Mouse (Mus musculus) gastrocnemius, adult 2 months (tissue): ENCODE measurements around the gene Oaf. TPM values are rescaled to one million over a fixed set of nuclear protein-coding genes. Genes with fewer than 3 reads are reported as not detected.
A peak's percentile ranks its signal among the peaks of the same experiment; 100 is the strongest.

Experiments
- DNase-seq: peaks from one replicate; pipeline ENCODE4 v3.0.0; 2022
- H3K27ac ChIP-seq: fragments of 200-600 bp; 2 replicates; pipeline ENCODE4 v1.8.1; 2022; ENCODE audit warnings: mild to moderate bottlenecking
- H3K4me3 ChIP-seq: fragments of 200-600 bp; 2 replicates; pipeline ENCODE4 v1.8.1; 2022; ENCODE audit warnings: mild to moderate bottlenecking, moderate library complexity
- CTCF ChIP-seq: fragments of 200-600 bp; IDR thresholded peaks from 2 replicates; pipeline ENCODE4 v1.8.1; 2022; ENCODE audit warnings: antibody characterized with exemption, mild to moderate bottlenecking, moderate library complexity
- intact Hi-C: fragments of 180-260 bp; cut with DNase I; formaldehyde crosslinking; loops from one replicate; pipeline ENCODE4 v1.15.1; 2025
- long read RNA-seq, 2 experiments: library from polyadenylated mRNA; stranded (forward); transcript quantifications; one replicate each; pipeline ENCODE4 v2.0.0; 2021
- total RNA-seq, 2 experiments: library from RNA; stranded (reverse); gene quantifications; 2 replicates each; pipeline ENCODE4 v1.2.3; 2021

Oaf gene
- 1 to 10 TPM; 2.9 to 8.9 TPM for total RNA-seq
- long read RNA-seq, experiment 1, transcript Oaf-201 (4 exons, 2,526 nt) = major isoform, 18 of 20 reads
- long read RNA-seq, experiment 1, partial matches to known transcripts = 1 of 20 reads
- long read RNA-seq, experiment 1, other reads (novel, unspliced or antisense) = 1 of 20 reads
- long read RNA-seq, experiment 2, transcript Oaf-201 (4 exons, 2,526 nt) = major isoform, 11 of 11 reads
- long read RNA-seq, experiment 2, partial matches to known transcripts = 0 of 11 reads
- long read RNA-seq, experiment 2, other reads (novel, unspliced or antisense) = 0 of 11 reads

DNA sequence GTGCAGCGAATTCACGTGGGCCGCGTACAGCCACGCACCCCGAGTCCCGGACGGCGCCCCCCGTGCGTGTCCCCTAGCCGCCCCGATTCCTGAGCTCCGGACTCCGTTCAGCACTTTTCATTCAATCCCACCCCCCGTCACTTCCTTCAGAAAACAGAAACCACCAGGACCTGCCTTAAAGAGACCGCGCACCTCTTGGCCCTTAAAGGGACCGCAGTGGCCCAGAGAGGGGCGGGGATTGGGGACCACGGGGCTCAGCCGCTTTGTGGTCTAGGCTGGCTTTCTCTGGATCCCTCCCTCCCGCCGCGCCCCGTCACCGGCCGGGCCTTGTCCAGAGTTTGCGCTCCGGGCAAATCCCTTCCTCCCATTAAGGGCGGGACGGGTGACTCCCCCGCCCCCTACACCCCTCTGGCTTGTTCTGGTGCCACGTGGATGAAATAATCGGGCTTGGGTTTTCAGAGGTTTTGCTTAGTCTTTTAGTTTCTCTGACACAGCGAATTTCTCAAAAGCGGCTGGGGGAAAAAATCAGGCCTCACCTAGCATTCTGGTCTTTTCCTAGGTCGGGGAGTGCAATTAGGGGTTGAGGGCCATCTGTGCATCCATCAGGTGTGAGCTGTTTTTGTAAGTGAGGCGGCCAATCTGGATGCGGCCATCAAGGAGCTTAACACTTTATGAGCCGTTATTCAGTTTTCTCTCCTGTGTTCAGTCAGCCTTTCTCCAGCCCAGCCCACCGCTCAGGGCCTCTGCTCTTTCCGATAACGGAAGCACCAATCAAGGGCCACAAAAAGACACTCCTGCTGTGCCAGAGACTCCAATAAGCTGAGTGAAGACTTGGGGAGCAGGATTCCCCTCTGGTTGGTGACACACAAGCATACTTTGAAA, at the start of gene Oaf:
Oaf (minus strand) TSS at position 200 of the 882 bp plus-strand sequence.
- H3K4me3 ChIP-seq = peak within 1 kb of the TSS; percentile 89
- intact Hi-C loops = no loop called here
- DNase-seq = peak; percentile 95
- H3K27ac ChIP-seq = peak within 1 kb of the TSS; percentile 81
- no peak for TF ChIP-seq CTCF

DNA sequence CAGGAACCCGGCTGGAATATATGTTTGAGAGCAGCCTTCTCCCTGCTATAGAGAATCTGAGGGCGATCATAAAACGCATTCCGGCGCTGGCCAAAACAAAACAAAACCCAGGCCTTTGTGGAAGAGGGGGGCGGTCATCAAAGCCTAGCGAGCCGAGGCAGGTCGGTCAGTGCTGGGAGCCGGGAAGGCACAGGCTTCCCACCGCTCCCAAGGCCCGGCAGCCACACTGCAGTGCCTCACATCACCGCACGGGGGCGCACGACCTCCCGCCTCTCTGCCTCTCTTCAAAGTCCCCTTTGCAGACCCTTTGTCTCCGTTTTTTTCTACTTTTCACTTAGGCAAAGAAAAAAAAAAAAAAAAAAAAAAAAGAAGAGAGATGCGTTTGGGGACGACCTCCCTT, 47.2 kb upstream of the Oaf start:
- H3K4me3 ChIP-seq = no peak overlapping the region
- H3K27ac ChIP-seq = no peak overlapping the region
- intact Hi-C loops = loop anchor here (10.0 kb wide), 1 partner anchor 282 kb away; no protein-coding TSS in a partner anchor
- peak; percentile 77 for DNase-seq
- peak; percentile 95 for TF ChIP-seq CTCF

DNA sequence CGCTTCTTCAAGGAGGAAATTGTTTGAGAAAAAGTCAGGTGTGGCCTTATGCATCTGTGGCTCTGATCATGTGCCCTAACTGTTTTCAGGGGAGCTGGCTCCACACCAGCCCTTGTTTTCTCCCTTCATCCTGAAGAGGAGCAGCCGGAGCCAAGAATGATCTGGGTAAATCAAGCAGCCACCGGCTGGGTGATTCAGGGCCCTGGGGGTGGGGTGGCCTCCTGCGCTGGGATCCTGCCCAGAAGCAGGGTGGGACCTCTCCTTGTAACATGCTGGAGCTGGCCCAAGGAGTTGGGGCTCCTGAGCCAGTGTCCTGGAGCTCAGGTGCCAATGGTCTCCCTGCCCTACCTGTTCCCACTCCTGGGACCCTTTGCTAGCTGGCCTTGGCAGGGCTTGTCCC, 45.6 kb upstream of the Oaf start:
- Histone ChIP-seq H3K4me3 (no peak overlapping the region), H3K27ac (no peak overlapping the region)
- peak; percentile 52 for DNase-seq
- no peak for TF ChIP-seq CTCF
- intact Hi-C loops = loop anchor here (10.0 kb wide), 1 partner anchor 280 kb away; no protein-coding TSS in a partner anchor

- intact Hi-C loops = loop anchor here (1.0 to 10.0 kb wide), 3 partner anchors 63 to 279 kb away; no protein-coding TSS in a partner anchor
- TF ChIP-seq CTCF = peak; percentile 95
- H3K27ac ChIP-seq = peak overlapping the region; percentile 48; the same call in 1 of the 2 replicates
- H3K4me3 ChIP-seq = no peak overlapping the region
- peak; percentile 91 for DNase-seq
Observed at GRCm38 (mm10) chr9:43284284-43284683, 44.6 kb upstream of the Oaf start.

DNA sequence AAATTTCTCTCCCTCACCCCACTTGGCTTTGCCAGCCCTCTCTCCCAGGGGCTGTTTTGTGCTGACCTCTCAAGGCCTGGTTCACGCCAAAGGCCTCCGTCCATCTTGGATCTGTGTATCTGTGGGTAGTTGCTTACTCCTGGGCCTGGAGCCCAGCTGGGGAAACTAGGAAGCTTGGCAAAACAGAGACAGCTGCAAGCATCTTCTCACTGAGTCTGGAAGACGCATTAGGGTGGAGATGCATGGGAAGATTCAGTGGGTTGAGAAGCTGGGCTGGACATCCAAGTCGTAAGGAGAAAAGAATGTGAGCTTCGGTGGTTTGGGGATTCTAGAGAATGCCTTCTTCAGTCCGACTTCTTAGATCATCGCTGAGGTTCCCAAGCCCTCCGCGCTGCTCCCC, 34.0 kb upstream of the Oaf start:
- intact Hi-C loops = no loop called here
- H3K4me3 ChIP-seq = no peak overlapping the region
- no peak for TF ChIP-seq CTCF
- peak overlapping the region; percentile 81 for H3K27ac ChIP-seq
- DNase-seq = peak; percentile 76

GRCm38 (mm10) chr9:43271761-43272518, 32.2 kb upstream of the Oaf start:
- DNase-seq = no peak
- no peak for TF ChIP-seq CTCF
- intact Hi-C loops = loop anchor here (1.0 kb wide), 1 partner anchor 133 kb away; no protein-coding TSS in a partner anchor
- Histone ChIP-seq H3K4me3 (no peak overlapping the region), H3K27ac (peak overlapping the region; percentile 60)

- intact Hi-C loops = loop anchor here (1.0 kb wide), 1 partner anchor 131 kb away; no protein-coding TSS in a partner anchor
- DNase-seq = no peak
- H3K4me3 ChIP-seq = no peak overlapping the region; the same call in 1 of the 2 replicates
- TF ChIP-seq CTCF = no peak
- H3K27ac ChIP-seq = peak overlapping the region; percentile 60
Observed at GRCm38 (mm10) chr9:43270723-43271252, 31.1 kb upstream of the Oaf start.

DNA sequence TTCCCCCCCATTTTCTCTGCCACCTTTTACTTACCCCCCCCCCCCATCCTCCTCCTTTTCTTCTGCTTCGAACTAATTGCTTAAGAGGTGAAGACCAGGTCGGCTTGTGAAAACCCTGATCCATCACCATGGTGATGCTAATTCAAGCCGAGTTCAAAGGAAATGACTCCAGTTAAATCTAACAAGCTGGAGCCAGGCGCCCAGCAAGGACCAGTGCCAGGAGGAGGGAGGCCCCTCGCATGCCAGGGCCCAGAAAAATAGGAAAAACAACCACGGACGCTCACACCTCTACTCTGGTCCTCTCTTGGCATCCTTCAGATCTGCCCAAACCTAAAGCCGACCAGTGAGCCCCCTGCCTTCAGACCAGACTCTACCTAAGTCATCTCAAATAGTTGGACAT, 29.5 kb upstream of the Oaf start:
- no peak overlapping the region for H3K27ac ChIP-seq
- H3K4me3 ChIP-seq = no peak overlapping the region
- no peak for TF ChIP-seq CTCF
- intact Hi-C loops = loop anchor here (5.0 kb wide), 1 partner anchor 47 kb away; no protein-coding TSS in a partner anchor
- DNase-seq = no peak

GRCm38 (mm10) chr9:43267357-43267756, 27.6 kb upstream of the Oaf start:
- DNase-seq = peak; percentile 54
- no peak overlapping the region for H3K27ac ChIP-seq

GRCm38 (mm10) chr9:43265194-43265593, 25.5 kb upstream of the Oaf start:
- intact Hi-C loops = loop anchor here (5.0 kb wide), 1 partner anchor 43 kb away; no protein-coding TSS in a partner anchor
- DNase-seq = no peak
- no peak for TF ChIP-seq CTCF
- Histone ChIP-seq H3K4me3 (peak overlapping the region; percentile 50), H3K27ac (peak overlapping the region; percentile 77)

More at GRCm38 (mm10) chr9:43267357-43267756, 27.6 kb upstream of the Oaf start:
- no peak overlapping the region for H3K4me3 ChIP-seq
- peak; percentile 50 for TF ChIP-seq CTCF
- intact Hi-C loops = loop anchor here (5.0 kb wide), 1 partner anchor 45 kb away; no protein-coding TSS in a partner anchor

- no peak overlapping the region for H3K4me3 ChIP-seq
- TF ChIP-seq CTCF = no peak
- DNase-seq = peak; percentile 80
- H3K27ac ChIP-seq = peak overlapping the region; percentile 83
- intact Hi-C loops = no loop called here
Observed at GRCm38 (mm10) chr9:43263946-43264451, 24.3 kb upstream of the Oaf start.
